Mouse (Mus musculus): ENCODE measurements around the gene Lancl3.
"Not testable (repeated sequence)": the region's sequence is repeated elsewhere in the genome, so short reads cannot be mapped to it uniquely, and the experiment has no call there.

Gene Lancl3

DNA sequence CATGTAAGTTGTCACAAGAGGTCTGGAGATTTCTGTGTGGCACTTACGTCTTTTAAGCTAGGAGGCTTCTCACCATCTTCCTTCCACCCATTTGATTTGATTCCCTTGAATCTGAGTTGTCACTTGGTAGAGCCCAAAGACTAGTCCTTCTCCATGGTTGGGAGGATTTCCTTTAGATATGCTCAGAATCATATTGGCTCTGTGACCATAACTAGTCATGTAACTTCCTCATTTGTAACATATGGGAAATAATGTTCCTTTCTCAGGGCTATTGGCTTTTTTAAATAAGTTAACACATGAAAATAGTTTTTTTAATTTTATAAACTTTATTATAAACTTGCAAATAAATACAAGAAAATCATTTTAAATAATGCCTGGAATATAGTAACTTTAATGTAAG, 59.6 kb downstream of the Lancl3 start:
- no peak for DNase-seq (ENCODE audit: low spot score)

DNA sequence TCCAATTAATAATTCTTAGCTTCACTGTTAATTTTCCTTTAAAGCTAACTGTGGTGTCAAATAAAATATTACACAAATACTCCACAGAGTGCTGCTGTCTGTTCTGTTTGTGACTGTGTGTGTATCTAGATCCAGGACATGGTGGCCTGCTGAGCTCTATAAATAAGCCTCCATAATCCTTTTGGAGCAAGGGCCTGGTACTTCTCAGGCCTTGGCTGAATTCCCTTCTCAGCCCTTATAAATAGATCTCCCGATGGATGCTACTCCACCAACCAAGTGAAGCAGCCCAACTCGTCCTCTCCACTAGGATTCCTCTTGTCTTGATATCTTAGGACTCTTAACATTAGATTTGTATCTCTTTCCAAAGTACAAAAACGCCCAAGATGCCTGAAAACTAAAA, 71.4 kb downstream of the Lancl3 start:
- DNase-seq (ENCODE audit: low spot score) = no peak

DNA sequence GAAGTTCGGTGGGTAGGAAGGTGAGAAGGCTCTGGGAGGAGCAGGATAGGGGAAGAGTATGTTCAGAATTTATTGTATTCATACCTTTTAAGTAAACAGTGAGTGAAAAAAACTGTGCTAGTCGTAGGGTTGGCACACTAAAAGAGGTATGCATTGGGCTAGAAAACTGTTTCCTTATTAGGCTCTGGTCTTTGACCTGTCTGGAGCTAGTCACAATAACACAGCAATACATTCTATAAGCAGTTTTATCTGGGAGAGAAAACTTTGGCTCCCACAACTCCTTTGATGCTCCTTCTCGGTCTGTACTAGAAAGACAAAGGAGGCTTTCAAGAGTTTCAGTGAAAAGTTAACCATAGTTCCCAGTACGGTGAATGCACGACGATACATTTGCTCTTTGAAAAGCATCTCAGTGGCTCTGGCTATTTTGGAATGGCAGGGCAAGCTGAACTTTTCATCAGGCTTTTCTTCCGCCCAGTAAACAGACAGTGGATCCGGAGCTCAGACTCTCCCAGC, 72.3 kb downstream of the Lancl3 start:
- DNase-seq (ENCODE audit: low spot score) = no peak

DNA sequence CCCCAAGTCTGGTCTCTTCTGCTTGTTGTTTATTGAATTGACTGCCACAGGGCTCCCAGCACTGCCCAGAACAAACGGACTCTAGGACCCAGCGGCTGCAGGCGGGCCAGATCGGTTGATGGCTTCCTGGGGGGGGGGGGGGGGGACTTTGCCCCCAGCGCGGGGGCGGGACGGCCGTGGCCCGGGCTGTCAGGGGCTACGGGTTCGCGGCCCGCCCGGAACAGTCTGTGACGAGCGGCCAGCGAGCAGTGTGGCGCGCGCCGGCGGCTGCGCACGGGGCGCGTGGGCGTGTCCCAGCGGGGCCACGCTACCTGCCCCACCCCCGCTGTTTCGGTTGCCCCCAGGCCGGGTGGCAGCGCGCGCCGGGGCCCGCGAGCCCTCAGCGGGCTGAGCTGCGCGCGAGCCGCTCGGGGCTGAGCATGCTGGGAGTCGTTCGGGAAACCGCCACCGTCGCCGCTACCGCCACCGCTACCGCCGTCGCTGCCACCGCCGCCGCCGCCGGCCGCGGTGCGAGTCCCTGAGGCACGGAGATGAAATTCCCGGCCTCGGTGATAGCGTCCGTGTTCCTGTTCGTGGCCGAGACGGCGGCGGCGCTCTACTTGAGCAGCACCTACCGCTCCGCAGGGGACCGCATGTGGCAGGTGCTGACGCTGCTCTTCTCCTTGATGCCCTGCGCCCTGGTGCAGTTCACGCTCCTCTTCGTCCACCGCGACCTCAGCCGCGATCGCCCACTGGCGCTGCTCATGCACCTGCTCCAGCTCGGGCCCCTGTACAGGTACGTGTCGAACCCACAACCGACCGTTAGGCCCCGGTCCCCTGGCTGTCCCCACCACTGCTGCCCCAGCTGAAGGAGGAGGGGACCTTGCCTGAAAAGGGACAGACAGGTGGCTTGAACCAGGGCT, 73.0 kb downstream of the Lancl3 start, which contains the start of gene Xk:
Gene Xk (plus strand): TSS at position 297 of the 902 bp plus-strand sequence.
- peak; percentile 50 for DNase-seq (ENCODE audit: low spot score)

DNA sequence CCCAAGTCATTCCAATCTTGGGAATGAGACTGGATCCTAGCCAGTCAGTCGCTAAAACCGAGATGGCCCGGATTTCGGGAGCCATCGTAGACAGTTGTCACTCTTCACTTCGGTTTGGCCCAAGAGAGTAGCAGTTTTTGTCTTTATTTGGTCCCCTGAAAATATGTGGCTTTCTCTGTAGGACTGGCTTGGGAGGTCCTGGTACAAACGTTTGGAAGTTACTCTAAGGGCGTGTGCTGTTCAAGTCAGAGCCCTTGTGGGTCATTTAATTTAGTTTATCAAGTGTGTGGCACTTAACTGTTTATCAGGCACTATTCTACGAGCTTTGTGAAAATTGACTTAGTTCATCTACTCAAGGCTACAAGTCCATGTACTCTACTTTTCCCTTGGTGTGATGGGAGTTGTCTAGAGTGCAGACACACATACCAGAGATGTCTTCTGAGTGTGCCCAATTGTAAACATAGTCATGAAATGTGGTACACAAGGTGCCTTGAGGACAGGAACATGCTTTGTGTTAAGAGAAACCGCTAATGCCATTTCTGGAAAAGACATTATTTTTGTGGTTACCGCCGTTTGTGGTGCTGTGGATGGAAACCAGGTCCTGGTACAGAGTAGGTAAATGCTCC, 73.8 kb downstream of the Lancl3 start:
- DNase-seq (ENCODE audit: low spot score) = no peak

DNA sequence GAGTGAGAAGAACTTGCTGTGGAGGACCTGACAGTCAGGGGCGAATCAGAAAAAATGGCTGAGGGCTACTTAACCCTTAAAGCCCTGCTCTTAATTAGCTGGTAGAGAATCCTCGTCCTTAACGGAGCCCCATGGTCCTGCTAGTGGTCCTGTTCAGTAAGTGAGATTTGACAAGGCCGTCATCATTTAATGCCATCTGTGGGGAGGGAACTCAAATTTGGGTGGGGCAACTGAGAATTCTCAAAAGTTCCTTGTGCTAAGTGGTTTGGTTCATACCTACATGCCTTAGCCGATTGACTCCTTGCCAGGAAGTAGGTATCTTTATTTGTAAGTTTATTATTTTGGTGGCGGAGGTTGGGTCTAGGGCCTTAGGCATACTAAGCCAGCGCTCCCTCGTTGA, 74.6 kb downstream of the Lancl3 start:
- no peak for DNase-seq (ENCODE audit: low spot score)

DNA sequence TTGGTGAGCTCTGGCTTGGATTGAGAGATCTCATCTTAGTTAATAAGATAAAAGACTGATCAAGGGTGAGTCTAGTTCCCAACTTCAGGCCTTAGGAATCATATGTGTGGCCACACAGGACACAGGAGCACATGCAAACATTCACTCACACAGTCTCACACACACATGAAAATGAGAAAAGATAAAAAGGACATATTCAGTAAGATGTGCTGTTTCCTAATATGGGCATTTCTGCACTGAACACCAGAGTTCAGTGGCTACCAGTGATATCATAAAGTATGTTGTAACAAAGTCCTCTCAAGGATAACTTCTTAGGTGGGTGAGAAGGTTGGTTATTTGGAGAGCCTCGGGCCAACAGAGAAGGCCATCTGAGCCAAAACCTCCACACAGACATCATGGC, 83.8 kb downstream of the Lancl3 start, which contains the start of gene H2al1m:
Gene H2al1m (plus strand): TSS at position 301 of the 400 bp plus-strand sequence.
- DNase-seq (ENCODE audit: low spot score) = not testable (repeated sequence)

DNA sequence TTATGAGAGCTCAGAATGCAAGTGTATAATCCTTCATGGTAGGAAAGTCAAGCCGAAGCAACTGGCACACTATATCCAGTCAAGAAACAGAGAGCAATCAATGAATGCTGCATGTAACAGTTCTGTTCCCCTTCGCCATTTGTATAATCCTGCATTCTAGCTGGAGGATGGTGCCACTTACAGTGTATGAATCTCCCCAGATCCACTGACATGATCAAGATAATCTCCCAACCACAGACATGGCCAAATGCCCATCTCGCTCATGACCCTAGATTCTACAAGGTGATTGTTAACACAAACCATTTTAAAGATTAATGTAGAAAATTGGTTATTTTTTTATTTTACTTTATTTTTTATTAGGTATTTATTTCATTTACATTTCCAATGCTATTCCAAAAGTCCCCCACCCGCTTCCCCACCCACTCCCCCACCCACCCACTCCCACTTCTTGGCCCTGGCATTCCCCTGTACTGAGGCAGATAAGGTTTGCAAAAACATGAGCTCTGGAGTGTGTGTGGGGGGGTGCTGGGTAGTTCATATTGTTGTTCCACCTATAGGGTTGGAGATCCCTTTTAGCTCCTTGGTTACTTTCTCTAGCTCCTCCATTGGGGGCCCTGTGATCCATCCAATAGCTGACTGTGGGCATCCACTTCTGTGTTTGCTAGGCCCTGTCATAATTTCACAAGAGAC, 93.6 kb downstream of the Lancl3 start:
- DNase-seq (ENCODE audit: low spot score) = not testable (repeated sequence)

DNA sequence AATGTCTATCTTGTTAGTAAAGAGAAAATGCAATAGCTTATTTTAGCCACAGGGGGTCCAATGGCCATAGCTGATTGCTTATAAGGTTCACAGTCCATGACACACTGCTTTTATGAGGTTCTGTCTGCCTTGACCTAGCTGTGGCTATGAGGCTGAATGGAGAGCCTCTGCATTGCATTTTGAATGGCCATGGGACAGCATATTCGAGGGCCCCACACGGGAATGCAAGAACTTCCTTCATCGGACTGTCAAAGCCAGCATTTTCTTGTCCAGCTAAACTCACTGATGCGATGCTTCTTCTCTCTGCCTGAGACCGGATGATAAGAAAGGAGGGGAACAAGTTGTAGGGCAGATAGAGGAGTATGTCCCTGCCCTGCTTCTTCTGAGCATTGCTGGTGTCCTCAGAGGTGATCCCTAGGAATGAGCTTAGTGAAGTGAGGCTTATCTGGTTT, 98.7 kb downstream of the Lancl3 start:
- no peak for DNase-seq (ENCODE audit: low spot score)

DNA sequence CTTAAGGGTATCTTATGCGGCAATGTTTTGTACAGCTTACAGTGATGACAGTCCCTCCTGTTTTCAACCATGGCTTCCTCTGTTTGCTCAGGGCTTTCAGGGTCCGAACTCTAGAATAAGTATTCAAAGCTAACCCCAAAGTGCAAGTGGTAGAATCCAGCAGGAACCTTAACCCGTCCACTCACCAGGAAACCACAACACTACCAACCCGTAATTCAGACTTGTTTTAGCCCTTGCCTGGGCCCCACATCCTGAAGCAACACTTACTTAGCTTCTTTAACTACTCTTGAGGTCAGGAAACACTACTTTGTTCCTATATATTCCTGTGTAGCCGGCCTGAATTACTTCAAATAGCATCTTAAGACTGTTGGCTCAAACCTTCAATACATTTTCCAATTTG, 103.1 kb downstream of the Lancl3 start:
- DNase-seq (ENCODE audit: low spot score) = no peak

DNA sequence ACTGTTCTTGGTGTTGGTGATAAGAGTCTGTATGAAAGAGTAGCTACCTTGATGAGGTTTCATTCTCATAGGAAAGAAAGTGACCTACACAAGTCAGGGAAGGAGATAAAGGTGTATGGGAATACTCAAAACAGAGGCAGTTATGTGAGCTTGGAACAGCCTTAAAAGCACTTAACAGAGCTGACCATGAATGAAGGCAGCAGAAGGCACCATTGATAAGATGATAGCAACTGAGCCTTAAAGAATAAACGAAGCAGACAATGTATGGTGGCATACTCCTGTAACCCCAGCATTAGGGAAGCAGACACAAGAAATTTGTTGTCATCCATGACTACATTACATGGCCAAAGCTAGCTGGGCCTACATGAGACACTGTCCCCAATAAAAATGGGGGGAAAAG, 103.8 kb downstream of the Lancl3 start:
- no peak for DNase-seq (ENCODE audit: low spot score)

DNA sequence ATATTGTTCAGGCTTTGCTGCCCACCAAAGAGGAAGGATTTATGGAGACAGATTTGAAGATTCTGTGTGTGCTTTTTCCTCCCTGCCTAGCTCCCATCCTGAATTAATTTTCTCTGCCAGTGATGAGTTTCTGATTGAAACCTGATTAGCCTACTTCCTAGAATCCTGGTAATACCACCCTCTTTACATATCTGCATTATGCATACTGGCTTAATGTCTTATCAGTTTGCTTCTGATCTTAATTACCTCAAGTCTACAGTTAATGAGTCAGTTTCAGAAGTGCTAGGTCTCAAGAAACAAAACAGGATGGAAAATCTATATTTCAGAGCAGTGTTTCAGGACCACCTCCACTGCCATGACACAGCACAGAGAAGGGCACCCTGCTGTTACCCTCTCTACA, 116.8 kb downstream of the Lancl3 start:
- DNase-seq (ENCODE audit: low spot score) = not testable (repeated sequence)

Data from urinary bladder, postnatal 14 days (tissue).